Mouse (Mus musculus) small intestine, adult 2 months (tissue): ENCODE results near the gene Csdc2. TPM values are rescaled to one million over a fixed set of nuclear protein-coding genes. Genes with fewer than 3 reads are reported as not detected.

Experiments
- H3K27ac ChIP-seq: fragments of 200-500 bp; 2 replicates; pipeline ENCODE4 v1.5.1; 2012; ENCODE audit warnings: low read depth, low read length, control low read depth, inconsistent platforms; ENCODE audit not compliant: insufficient read depth
- H3K27me3 ChIP-seq: fragments of 200-500 bp; 2 replicates; pipeline ENCODE4 v1.6.1; 2012; ENCODE audit warnings: mild to moderate bottlenecking, moderate library complexity, low read length, inconsistent platforms; ENCODE audit not compliant: control insufficient read depth, insufficient read depth
- H3K36me3 ChIP-seq: fragments of 200-500 bp; 2 replicates; pipeline ENCODE4 v1.6.1; 2012; ENCODE audit warnings: mild to moderate bottlenecking, low read length, control low read depth, inconsistent platforms; ENCODE audit not compliant: control insufficient read depth, insufficient read depth
- H3K4me1 ChIP-seq: fragments of 200-500 bp; 2 replicates; pipeline ENCODE4 v1.6.1; 2012; ENCODE audit warnings: low read length, inconsistent platforms, mixed read lengths; ENCODE audit not compliant: control insufficient read depth, insufficient read depth, insufficient read length
- H3K4me3 ChIP-seq: fragments of 200-500 bp; 2 replicates; pipeline ENCODE4 v1.5.1; 2012; ENCODE audit warnings: low read depth, mild to moderate bottlenecking, control low read depth, inconsistent platforms, low read length, moderate library complexity
- CTCF ChIP-seq: fragments of 200-500 bp; IDR thresholded peaks from 2 replicates; pipeline ENCODE4 v1.5.1; 2012; ENCODE audit warnings: low read depth, mild to moderate bottlenecking, control low read depth, inconsistent platforms, low read length, moderate library complexity, mixed read lengths; ENCODE audit not compliant: insufficient replicate concordance, insufficient read length; ENCODE audit errors: extremely low read depth
- POLR2A ChIP-seq: fragments of 200-500 bp; IDR thresholded peaks from 2 replicates; pipeline ENCODE4 v1.6.1; 2012; ENCODE audit warnings: low read depth, mild to moderate bottlenecking, control low read depth, inconsistent platforms, low read length, moderate library complexity
- WGBS: fragments of 180-500 bp; shearing (Covaris S2); methylation state at CpG from one replicate; pipeline ENCODE4 v1.1.7; 2018; 5-methylcytosine and 5-hydroxymethylcytosine counted together
- polyA plus RNA-seq: library from polyadenylated mRNA; depleted of rRNA; stranded (reverse); fragments of >200 nt; gene quantifications from 2 replicates; pipeline ENCODE4 v1.2.3, GENCODE M21; 2012

Csdc2 gene
- polyA plus RNA-seq, 1 experiment: 1.3 TPM

- peak within 1 kb of the TSS; percentile 69 for H3K4me3 ChIP-seq
- no peak for TF ChIP-seq CTCF
- TF ChIP-seq POLR2A: peak; percentile 49; the same call in 1 of the 2 replicates
- WGBS: under 1% methylated on average over 54 of the region's 54 CpGs
- no peaks in the 10 kb centered on the region for H3K27me3 ChIP-seq
- no peak within 1 kb of the TSS for H3K27ac ChIP-seq
- H3K4me1 ChIP-seq: peaks cover 10% of the 10 kb centered on the region
- H3K36me3 ChIP-seq: no peaks in the 10 kb centered on the region
Observed at GRCm38 (mm10) chr15:81925760-81926445, 10.7 kb upstream of the Csdc2 start, which contains the start of gene Polr3h. TSS of gene Polr3h (minus strand) at chr15:81926240.

- Histone ChIP-seq H3K27ac (no peak overlapping the region), H3K27me3 (no peaks in the 10 kb centered on the region), H3K4me3 (no peak overlapping the region), H3K36me3 (no peaks in the 10 kb centered on the region), H3K4me1 (peaks cover 10% of the 10 kb centered on the region)
- TF ChIP-seq POLR2A (no peak), CTCF (no peak)
- 33% methylated on average over 9 of the region's 9 CpGs for WGBS
Observed at GRCm38 (mm10) chr15:81926446-81926822, 10.1 kb upstream of the Csdc2 start.

- WGBS: 25% methylated on average over 4 of the region's 4 CpGs
- Histone ChIP-seq H3K4me1 (peaks cover 10% of the 10 kb centered on the region), H3K4me3 (no peak overlapping the region), H3K36me3 (no peaks in the 10 kb centered on the region), H3K27me3 (peaks cover 2% of the 10 kb centered on the region; the same call in 1 of the 2 replicates), H3K27ac (peak overlapping the region; percentile 28)
- TF ChIP-seq POLR2A (no peak), CTCF (no peak)
Observed at GRCm38 (mm10) chr15:81927741-81928140, 8.8 kb upstream of the Csdc2 start.

GRCm38 (mm10) chr15:81928277-81928676 lies 8.3 kb upstream of the Csdc2 start:
- peaks cover 10% of the 10 kb centered on the region for H3K4me1 ChIP-seq
- TF ChIP-seq CTCF (no peak), POLR2A (no peak)
- no peak overlapping the region for H3K27ac ChIP-seq
- 44% methylated on average over 11 of the region's 11 CpGs for WGBS
- H3K4me3 ChIP-seq: no peak overlapping the region
- H3K27me3 ChIP-seq: peaks cover 4% of the 10 kb centered on the region; the same call in 1 of the 2 replicates
- no peaks in the 10 kb centered on the region for H3K36me3 ChIP-seq

- TF ChIP-seq CTCF (no peak), POLR2A (no peak)
- no peak overlapping the region for H3K4me3 ChIP-seq
- peak overlapping the region; percentile 5; the same call in 1 of the 2 replicates for H3K27ac ChIP-seq
- H3K36me3 ChIP-seq: no peaks in the 10 kb centered on the region
- H3K27me3 ChIP-seq: peaks cover 9% of the 10 kb centered on the region
- H3K4me1 ChIP-seq: no peaks in the 10 kb centered on the region; the same call in 1 of the 2 replicates
- 42% methylated on average over 12 of the region's 12 CpGs for WGBS
Observed at GRCm38 (mm10) chr15:81932951-81933470, 3.5 kb upstream of the Csdc2 start.

- Histone ChIP-seq H3K4me3 (no peak overlapping the region), H3K36me3 (no peaks in the 10 kb centered on the region), H3K4me1 (no peaks in the 10 kb centered on the region; the same call in 1 of the 2 replicates), H3K27ac (peak overlapping the region; percentile 39; the same call in 1 of the 2 replicates), H3K27me3 (peaks cover 9% of the 10 kb centered on the region)
- WGBS: 79% methylated on average over 1 of the region's 1 CpGs
- no peak for TF ChIP-seq CTCF
- no peak for TF ChIP-seq POLR2A
Observed at GRCm38 (mm10) chr15:81933986-81934385, 2.6 kb upstream of the Csdc2 start.
